Mouse (Mus musculus): ENCODE measurements around the gene Fgd6. TPM values are rescaled to one million over a fixed set of nuclear protein-coding genes. Genes with fewer than 3 reads are reported as not detected.

Gene Fgd6
- polyA plus RNA-seq, 1 experiment from 2014 or later = 2.2 TPM

- Histone ChIP-seq H3K27ac (ENCODE audit: low read depth, low read length) (no peak overlapping the region), H3K36me3 (ENCODE audit: control insufficient read depth, insufficient read depth) (no peaks in the 10 kb centered on the region)
- 89% methylated on average over 14 of the region's 14 CpGs for WGBS
These were observed 41.4 kb downstream of the Fgd6 start for GRCm38 (mm10) chr10:94076966-94077825.

GRCm38 (mm10) chr10:94080740-94081139 lies 44.9 kb downstream of the Fgd6 start:
- Histone ChIP-seq H3K9me3 (ENCODE audit: control insufficient read depth) (no peaks in the 10 kb centered on the region), H3K4me3 (ENCODE audit: low read depth, low read length) (no peak overlapping the region), H3K9ac (ENCODE audit: low read depth, low read length) (no peak overlapping the region), H3K36me3 (ENCODE audit: control insufficient read depth, insufficient read depth) (no peaks in the 10 kb centered on the region), H3K4me2 (replicated peaks; ENCODE audit: low read depth) (peak overlapping the region; percentile 24; the same call in 1 of the 2 replicates), H3K4me1 (replicated peaks; ENCODE audit: control insufficient read depth, insufficient read depth, low read length) (0 out of 2 replicates have a peak, but pooled peaks cover 2% of the 10 kb centered on the region), H3K27me3 (replicated peaks; ENCODE audit: control insufficient read depth, insufficient read depth, low read length) (no peaks in the 10 kb centered on the region), H3K27ac (ENCODE audit: low read depth, low read length) (peak overlapping the region; percentile 81)
- 29% methylated on average over 3 of the region's 3 CpGs for WGBS
- no peak for TF ChIP-seq CTCF (IDR thresholded peaks at IDR 0.05; ENCODE audit: low read depth)
- ATAC-seq = peak; percentile 82

More at GRCm38 (mm10) chr10:94076966-94077825, 41.4 kb downstream of the Fgd6 start:
- Histone ChIP-seq H3K4me2 (replicated peaks; ENCODE audit: low read depth) (no peak overlapping the region), H3K4me1 (replicated peaks; ENCODE audit: control insufficient read depth, insufficient read depth, low read length) (0 out of 2 replicates have a peak, but pooled peaks cover 5% of the 10 kb centered on the region), H3K9ac (ENCODE audit: low read depth, low read length) (no peak overlapping the region), H3K9me3 (ENCODE audit: control insufficient read depth) (no peaks in the 10 kb centered on the region), H3K4me3 (ENCODE audit: low read depth, low read length) (no peak overlapping the region), H3K27me3 (replicated peaks; ENCODE audit: control insufficient read depth, insufficient read depth, low read length) (no peaks in the 10 kb centered on the region)
- no peak for ATAC-seq
- TF ChIP-seq CTCF (IDR thresholded peaks at IDR 0.05; ENCODE audit: low read depth) = no peak

DNA sequence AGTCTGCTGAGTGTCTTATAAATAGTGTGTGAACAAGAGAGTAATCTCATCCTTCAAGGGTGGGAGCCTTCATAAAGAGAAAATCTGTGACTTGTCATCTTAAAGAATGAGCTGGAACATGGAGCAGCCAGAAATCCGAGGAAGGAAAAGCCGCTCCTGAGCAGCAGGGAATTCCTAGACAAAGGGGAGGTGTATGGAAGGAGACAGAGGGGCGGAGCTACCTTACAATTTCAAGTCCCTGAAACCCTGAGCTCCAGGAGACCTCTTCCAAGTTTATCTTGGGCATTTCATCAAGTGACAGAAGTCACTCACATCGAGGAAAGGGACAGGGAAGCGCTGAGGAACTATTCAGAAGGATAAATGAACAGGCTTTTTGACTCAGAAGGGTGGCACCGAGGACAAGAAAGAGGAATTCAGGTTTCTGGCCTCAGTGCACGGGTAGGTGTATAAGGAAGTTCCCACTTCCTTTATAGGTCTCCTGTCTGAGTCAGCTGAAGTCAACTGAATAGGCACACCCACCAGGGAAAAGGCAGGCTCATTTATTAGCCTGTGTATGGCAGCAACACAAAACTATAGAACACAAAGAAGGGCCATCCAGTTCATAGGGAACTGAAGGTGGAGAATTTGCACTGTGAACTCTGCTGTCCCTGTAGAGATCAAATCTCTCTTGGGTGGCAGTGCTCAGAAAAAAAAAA lies 46.4 kb downstream of the Fgd6 start:
- Histone ChIP-seq H3K4me1 (replicated peaks; ENCODE audit: control insufficient read depth, insufficient read depth, low read length) (0 out of 2 replicates have a peak, but pooled peaks cover 2% of the 10 kb centered on the region), H3K27ac (ENCODE audit: low read depth, low read length) (peak overlapping the region; percentile 81), H3K4me2 (replicated peaks; ENCODE audit: low read depth) (peak overlapping the region; percentile 31; the same call in 1 of the 2 replicates), H3K36me3 (ENCODE audit: control insufficient read depth, insufficient read depth) (no peaks in the 10 kb centered on the region), H3K9ac (ENCODE audit: low read depth, low read length) (no peak overlapping the region), H3K9me3 (ENCODE audit: control insufficient read depth) (no peaks in the 10 kb centered on the region), H3K27me3 (replicated peaks; ENCODE audit: control insufficient read depth, insufficient read depth, low read length) (no peaks in the 10 kb centered on the region), H3K4me3 (ENCODE audit: low read depth, low read length) (no peak overlapping the region)
- ATAC-seq = peak; percentile 88
- 0 out of 2 replicates have a peak, but pooled peaks have one; percentile 8 for TF ChIP-seq CTCF (IDR thresholded peaks at IDR 0.05; ENCODE audit: low read depth)
- 25% methylated on average over 7 of the region's 7 CpGs for WGBS

DNA sequence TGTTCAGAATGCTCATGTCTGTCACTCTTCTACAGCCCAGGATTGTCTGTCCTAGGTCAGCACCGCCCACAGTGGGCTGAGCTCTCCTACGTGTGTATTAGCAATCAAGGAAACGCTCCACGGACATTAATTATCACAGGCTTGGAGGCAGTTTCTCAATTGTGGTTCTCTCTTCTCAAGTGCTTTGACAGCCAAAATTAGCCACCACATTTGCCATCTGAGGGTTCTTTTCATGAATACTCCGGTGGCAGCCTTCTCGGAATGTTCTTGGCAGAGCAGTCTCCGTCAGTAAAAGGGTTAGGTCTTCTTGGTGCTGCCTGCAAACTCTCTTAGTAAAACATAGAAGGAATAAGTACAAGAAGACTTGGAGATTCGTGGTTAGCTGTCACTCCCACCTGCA lies 50.5 kb downstream of the Fgd6 start:
- ATAC-seq = no peak
- Histone ChIP-seq H3K9ac (ENCODE audit: low read depth, low read length) (no peak overlapping the region), H3K4me1 (replicated peaks; ENCODE audit: control insufficient read depth, insufficient read depth, low read length) (0 out of 2 replicates have a peak, but pooled peaks cover 2% of the 10 kb centered on the region), H3K27me3 (replicated peaks; ENCODE audit: control insufficient read depth, insufficient read depth, low read length) (no peaks in the 10 kb centered on the region), H3K9me3 (ENCODE audit: control insufficient read depth) (no peaks in the 10 kb centered on the region), H3K27ac (ENCODE audit: low read depth, low read length) (no peak overlapping the region; the same call in 1 of the 2 replicates), H3K4me3 (ENCODE audit: low read depth, low read length) (no peak overlapping the region), H3K36me3 (ENCODE audit: control insufficient read depth, insufficient read depth) (no peaks in the 10 kb centered on the region; the same call in 1 of the 2 replicates), H3K4me2 (replicated peaks; ENCODE audit: low read depth) (no peak overlapping the region)
- 76% methylated on average over 8 of the region's 8 CpGs for WGBS
- no peak for TF ChIP-seq CTCF (IDR thresholded peaks at IDR 0.05; ENCODE audit: low read depth)

GRCm38 (mm10) chr10:94087367-94088077 lies 51.7 kb downstream of the Fgd6 start:
- ATAC-seq = peak; percentile 58
- Histone ChIP-seq H3K4me3 (ENCODE audit: low read depth, low read length) (no peak overlapping the region), H3K9ac (ENCODE audit: low read depth, low read length) (no peak overlapping the region), H3K36me3 (ENCODE audit: control insufficient read depth, insufficient read depth) (no peaks in the 10 kb centered on the region; the same call in 1 of the 2 replicates), H3K27me3 (replicated peaks; ENCODE audit: control insufficient read depth, insufficient read depth, low read length) (no peaks in the 10 kb centered on the region), H3K4me2 (replicated peaks; ENCODE audit: low read depth) (no peak overlapping the region), H3K27ac (ENCODE audit: low read depth, low read length) (no peak overlapping the region), H3K4me1 (replicated peaks; ENCODE audit: control insufficient read depth, insufficient read depth, low read length) (no peaks in the 10 kb centered on the region), H3K9me3 (ENCODE audit: control insufficient read depth) (no peaks in the 10 kb centered on the region)
- no peak for TF ChIP-seq CTCF (IDR thresholded peaks at IDR 0.05; ENCODE audit: low read depth)
- WGBS = 48% methylated on average over 9 of the region's 11 CpGs

Measured in intestine, postnatal 0 days (tissue).